Mouse (Mus musculus) E14TG2a.4 (cell line): ENCODE measurements around the gene Hsd17b13.

Experiments
- H3K27me3 ChIP-seq: 2 replicates; pipeline ENCODE4 v1.6.1; 2014; ENCODE audit warnings: low read length, control low read depth; ENCODE audit not compliant: insufficient read depth
- H3K36me3 ChIP-seq: 2 replicates; pipeline ENCODE4 v1.6.1; 2014; ENCODE audit warnings: low read length, control low read depth; ENCODE audit not compliant: insufficient read depth
- H3K4me1 ChIP-seq: replicated peaks from 2 replicates; pipeline ENCODE4 v1.6.1; 2014; ENCODE audit warnings: low read depth, low read length, control low read depth
- H3K4me3 ChIP-seq: replicated peaks from 2 replicates; pipeline ENCODE4 v1.5.1; 2014; ENCODE audit warnings: mild to moderate bottlenecking, low read length
- H3K9me3 ChIP-seq: 2 replicates; pipeline ENCODE4 v1.6.1; 2014; ENCODE audit warnings: low read length, control low read depth
- CTCF ChIP-seq: conservative IDR thresholded peaks from 2 replicates; pipeline ENCODE4 v1.5.1; 2014; ENCODE audit warnings: low read length
- NANOG ChIP-seq: IDR thresholded peaks from 2 replicates; pipeline ENCODE4 v1.6.1; 2014; ENCODE audit warnings: borderline replicate concordance, low read length, mixed read lengths
- POU5F1 ChIP-seq: IDR thresholded peaks from 2 replicates; pipeline ENCODE4 v1.6.1; 2014; ENCODE audit warnings: low read length, borderline replicate concordance

Hsd17b13 gene

DNA sequence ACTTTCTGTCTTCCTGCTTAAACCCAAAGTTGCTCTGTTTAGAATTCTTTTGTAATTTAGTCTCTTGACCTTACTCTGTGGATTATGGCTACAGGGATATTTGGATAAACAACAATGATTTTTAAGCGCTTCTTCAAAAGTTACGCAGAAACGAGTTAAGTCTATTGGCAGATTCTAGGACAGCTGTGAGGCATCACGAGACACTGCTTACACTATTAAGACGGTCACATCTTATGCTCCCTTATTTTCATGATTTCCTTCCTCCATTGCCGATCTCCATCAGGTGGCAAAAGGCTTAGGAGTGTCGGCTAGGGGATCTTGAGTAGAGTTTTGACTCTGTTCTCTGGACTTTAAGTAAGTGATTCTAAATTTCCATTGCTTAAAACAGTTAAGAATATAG lies 33.1 kb upstream of the Hsd17b13 start:
- TF ChIP-seq POU5F1 (no peak), NANOG (no peak), CTCF (no peak)
- H3K4me3 ChIP-seq, result no peak overlapping the region
- peaks cover 69% of the 10 kb centered on the region for H3K36me3 ChIP-seq
- peaks cover 22% of the 10 kb centered on the region for H3K4me1 ChIP-seq
- no peaks in the 10 kb centered on the region for H3K9me3 ChIP-seq
- no peaks in the 10 kb centered on the region for H3K27me3 ChIP-seq

DNA sequence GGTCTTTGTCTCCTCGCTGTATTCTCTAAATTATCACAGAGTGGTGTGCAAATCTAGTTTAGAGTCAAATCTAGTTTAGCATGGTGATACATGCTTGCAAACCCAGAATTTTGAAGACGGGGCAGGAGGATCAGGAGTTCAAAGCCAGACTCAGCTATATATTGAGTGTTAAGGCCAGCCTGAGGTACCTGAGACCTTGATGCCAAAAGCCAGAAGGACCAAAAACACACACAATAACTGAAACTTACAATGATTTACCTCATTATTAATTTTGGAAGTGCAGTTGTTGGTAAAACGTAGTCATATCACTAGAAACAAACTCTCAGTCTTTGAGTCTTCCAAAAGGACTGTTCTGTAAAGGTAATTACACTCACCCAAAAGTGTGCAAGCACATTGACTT lies 32.2 kb upstream of the Hsd17b13 start:
- no peaks in the 10 kb centered on the region for H3K9me3 ChIP-seq
- TF ChIP-seq NANOG (no peak), POU5F1 (no peak), CTCF (no peak)
- H3K36me3 ChIP-seq, result peaks cover 70% of the 10 kb centered on the region
- H3K27me3 ChIP-seq, result no peaks in the 10 kb centered on the region
- H3K4me1 ChIP-seq, result peaks cover 22% of the 10 kb centered on the region
- no peak overlapping the region for H3K4me3 ChIP-seq

GRCm38 (mm10) chr5:104007801-104008200 lies 30.6 kb upstream of the Hsd17b13 start:
- Histone ChIP-seq H3K27me3 (no peaks in the 10 kb centered on the region), H3K36me3 (peaks cover 70% of the 10 kb centered on the region), H3K9me3 (no peaks in the 10 kb centered on the region), H3K4me1 (peaks cover 35% of the 10 kb centered on the region), H3K4me3 (no peak overlapping the region)
- TF ChIP-seq CTCF (no peak), NANOG (no peak), POU5F1 (no peak)

GRCm38 (mm10) chr5:104006811-104007210 lies 29.6 kb upstream of the Hsd17b13 start:
- no peaks in the 10 kb centered on the region for H3K9me3 ChIP-seq
- H3K4me3 ChIP-seq, result no peak overlapping the region
- TF ChIP-seq NANOG, result no peak
- TF ChIP-seq CTCF, result no peak
- no peak for TF ChIP-seq POU5F1
- no peaks in the 10 kb centered on the region for H3K27me3 ChIP-seq
- H3K36me3 ChIP-seq, result peaks cover 75% of the 10 kb centered on the region
- H3K4me1 ChIP-seq, result peaks cover 42% of the 10 kb centered on the region

DNA sequence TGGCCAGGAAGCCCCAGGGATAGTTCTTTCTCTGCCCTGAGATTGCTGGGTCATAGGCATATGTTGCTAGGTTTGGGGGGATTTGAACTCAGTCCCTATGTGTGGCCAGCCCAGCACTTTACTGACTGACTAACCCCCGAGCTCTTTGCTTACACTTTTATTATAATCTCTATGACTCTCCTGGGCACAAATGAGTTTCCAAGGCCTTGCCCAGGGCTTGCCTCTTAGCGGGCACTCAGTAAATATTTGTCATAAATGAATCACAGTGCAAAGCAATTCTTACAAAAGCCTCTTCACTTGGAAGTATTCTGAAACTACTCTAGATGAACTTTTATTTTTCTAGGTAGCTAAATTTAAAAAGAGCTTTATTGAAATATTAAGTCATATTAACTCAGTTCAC lies 26.7 kb upstream of the Hsd17b13 start:
- Histone ChIP-seq H3K4me1 (peaks cover 50% of the 10 kb centered on the region), H3K4me3 (no peak overlapping the region; the same call in 1 of the 2 replicates), H3K36me3 (peaks cover 83% of the 10 kb centered on the region), H3K9me3 (no peaks in the 10 kb centered on the region), H3K27me3 (no peaks in the 10 kb centered on the region)
- TF ChIP-seq CTCF, result no peak
- TF ChIP-seq NANOG, result no peak

GRCm38 (mm10) chr5:104003256-104003931 lies 26.2 kb upstream of the Hsd17b13 start:
- peaks cover 81% of the 10 kb centered on the region for H3K36me3 ChIP-seq
- TF ChIP-seq CTCF (no peak), NANOG (no peak), POU5F1 (no peak)
- H3K9me3 ChIP-seq, result no peaks in the 10 kb centered on the region
- peak overlapping the region; percentile 64 for H3K4me3 ChIP-seq
- no peaks in the 10 kb centered on the region for H3K27me3 ChIP-seq
- H3K4me1 ChIP-seq, result peaks cover 50% of the 10 kb centered on the region

GRCm38 (mm10) chr5:104002549-104003255 lies 25.5 kb upstream of the Hsd17b13 start:
- TF ChIP-seq NANOG, result peak; percentile 60; the same call in 1 of the 2 replicates
- no peak for TF ChIP-seq POU5F1
- no peak for TF ChIP-seq CTCF
- peaks cover 79% of the 10 kb centered on the region for H3K36me3 ChIP-seq

GRCm38 (mm10) chr5:103999738-104000137 lies 22.5 kb upstream of the Hsd17b13 start:
- Histone ChIP-seq H3K4me1 (peaks cover 31% of the 10 kb centered on the region), H3K27me3 (no peaks in the 10 kb centered on the region), H3K4me3 (no peak overlapping the region), H3K9me3 (no peaks in the 10 kb centered on the region), H3K36me3 (peaks cover 72% of the 10 kb centered on the region)
- TF ChIP-seq POU5F1, result no peak
- TF ChIP-seq CTCF, result peak; percentile 86

More at GRCm38 (mm10) chr5:104002549-104003255, 25.5 kb upstream of the Hsd17b13 start:
- no peaks in the 10 kb centered on the region for H3K27me3 ChIP-seq
- no peaks in the 10 kb centered on the region for H3K9me3 ChIP-seq
- H3K4me3 ChIP-seq, result peak overlapping the region; percentile 64
- H3K4me1 ChIP-seq, result peaks cover 44% of the 10 kb centered on the region

GRCm38 (mm10) chr5:103998739-103999138 lies 21.5 kb upstream of the Hsd17b13 start:
- Histone ChIP-seq H3K36me3 (peaks cover 73% of the 10 kb centered on the region), H3K27me3 (no peaks in the 10 kb centered on the region), H3K9me3 (no peaks in the 10 kb centered on the region), H3K4me3 (no peak overlapping the region), H3K4me1 (peaks cover 28% of the 10 kb centered on the region)
- TF ChIP-seq CTCF (no peak), POU5F1 (no peak), NANOG (no peak)
